Mouse (Mus musculus) left cerebral cortex, adult 18-20 months (tissue): ENCODE data around the gene Snap25. TPM values are rescaled to one million over a fixed set of nuclear protein-coding genes. Genes with fewer than 3 reads are reported as not detected.

Experiments
- DNase-seq, 2 experiments: peaks; one replicate each; pipeline ENCODE4 v3.0.0; 2021 to 2022; ENCODE audit warnings: low spot score in 2 of 2, mixed read lengths in 1 of 2
- long read RNA-seq, 2 experiments: library from polyadenylated mRNA; stranded (forward); transcript quantifications; one replicate each; pipeline ENCODE4 v2.0.0; 2021
- total RNA-seq, 2 experiments: library from RNA; stranded (reverse); gene quantifications; 2 replicates each; pipeline ENCODE4 v1.2.3; 2021

Gene Snap25
- total RNA-seq: 1,000 to 10,000 TPM; 3,274 to 3,529 TPM
- long read RNA-seq, experiment 1, transcript Snap25-201 (8 exons, 2,116 nt): major isoform, 2,946 of 3,616 reads
- long read RNA-seq, experiment 1, transcript Snap25-202 (8 exons, 1,014 nt): minor isoform, 362 of 3,616 reads
- long read RNA-seq, experiment 1, partial matches to known transcripts: 237 of 3,616 reads
- long read RNA-seq, experiment 1, other reads (novel, unspliced or antisense): 71 of 3,616 reads
- long read RNA-seq, experiment 2, transcript Snap25-202 (8 exons, 1,014 nt): minor isoform, 245 of 2,471 reads
- long read RNA-seq, experiment 2, transcript Snap25-201 (8 exons, 2,116 nt): major isoform, 1,993 of 2,471 reads
- long read RNA-seq, experiment 2, partial matches to known transcripts: 192 of 2,471 reads
- long read RNA-seq, experiment 2, other reads (novel, unspliced or antisense): 41 of 2,471 reads

DNA sequence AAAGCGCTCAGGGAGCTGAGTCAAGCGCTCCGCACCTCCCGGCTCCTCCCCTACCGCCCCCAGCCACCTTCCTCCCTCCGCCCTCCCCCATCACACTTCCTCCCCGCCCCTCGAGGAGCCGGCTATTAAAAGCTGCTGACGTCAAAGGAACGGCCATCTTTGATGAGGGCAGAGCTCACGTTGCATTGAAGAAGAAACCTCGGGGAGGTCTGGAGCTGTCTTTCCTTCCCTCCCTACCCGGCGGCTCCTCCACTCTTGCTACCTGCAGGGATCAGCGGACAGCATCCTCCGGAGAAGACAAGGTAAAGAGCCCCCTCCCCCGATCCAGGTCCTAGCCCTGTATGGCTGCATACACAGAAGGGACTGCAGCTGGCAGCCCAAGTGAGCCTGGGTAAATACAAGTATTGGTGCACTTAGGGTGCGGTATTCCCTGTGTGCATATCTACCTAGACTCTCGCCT lies at the start of gene Snap25:
Gene Snap25 (plus strand): TSS at position 155 of the 460 bp plus-strand sequence.
- peak; percentile 85 to 90 for DNase-seq

DNA sequence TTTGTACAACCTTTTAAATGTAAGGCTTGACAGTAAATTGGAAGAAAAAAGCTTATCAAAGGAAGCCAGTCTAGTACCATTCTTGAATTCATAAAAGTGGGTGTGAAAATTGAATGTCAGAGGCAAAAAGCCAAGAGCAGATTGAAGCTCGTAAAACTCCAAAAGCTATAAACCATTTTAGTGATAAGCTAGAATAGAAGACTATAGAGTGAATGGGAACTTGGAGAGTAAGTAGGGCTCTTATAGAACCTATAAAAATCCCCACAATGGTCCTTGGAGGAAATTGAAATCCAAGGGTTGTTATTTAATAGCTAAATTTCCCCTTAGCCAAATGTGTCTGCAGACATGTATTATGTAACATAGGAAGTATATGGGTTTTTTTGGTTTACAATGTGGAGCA lies 46.3 kb upstream of the Snap25 start:
- DNase-seq: no peak

- DNase-seq: peak in 1 of 2 experiments; percentile 33
Measured at GRCm38 (mm10) chr2:136669183-136669582, 44.1 kb upstream of the Snap25 start.

- no peak for DNase-seq
Measured at GRCm38 (mm10) chr2:136669665-136670064, 43.6 kb upstream of the Snap25 start.

- peak; percentile 59 to 67 for DNase-seq
Measured at GRCm38 (mm10) chr2:136670539-136671271, 42.5 kb upstream of the Snap25 start.

DNA sequence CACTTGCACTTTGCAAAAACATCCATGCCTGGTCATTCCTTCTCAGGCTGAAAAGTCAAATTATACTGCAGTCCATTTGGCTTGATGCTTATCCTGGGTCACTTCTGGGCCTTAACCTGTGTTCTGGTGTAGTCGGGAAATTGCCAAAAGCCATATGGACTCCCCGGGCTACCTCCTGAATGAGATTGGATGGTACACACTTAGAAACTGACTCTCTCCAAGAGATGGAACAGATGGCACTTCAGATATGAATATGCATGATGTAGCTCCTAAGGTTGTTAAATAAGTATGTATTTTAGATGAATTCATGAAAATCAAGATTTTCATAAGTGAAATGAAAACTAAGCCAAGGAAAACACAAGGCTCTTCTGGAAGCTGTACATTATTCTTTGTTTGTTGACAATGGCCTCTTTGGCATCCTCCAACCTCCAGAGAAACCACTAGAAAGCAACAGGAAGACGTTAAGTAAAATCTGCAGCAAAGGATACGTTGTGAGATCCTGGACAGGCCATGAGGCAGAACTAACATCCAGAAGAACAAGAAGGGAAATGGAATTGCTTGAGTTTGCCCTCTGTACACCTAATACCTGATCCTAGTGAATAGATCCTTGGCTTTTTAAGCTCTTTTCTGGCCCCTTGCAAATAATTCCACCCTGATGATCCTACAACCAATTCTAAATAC lies 39.0 kb upstream of the Snap25 start:
- peak in 1 of 2 experiments; percentile 25 for DNase-seq

- no peak for DNase-seq
Measured at GRCm38 (mm10) chr2:136676196-136676595, 37.1 kb upstream of the Snap25 start.

DNA sequence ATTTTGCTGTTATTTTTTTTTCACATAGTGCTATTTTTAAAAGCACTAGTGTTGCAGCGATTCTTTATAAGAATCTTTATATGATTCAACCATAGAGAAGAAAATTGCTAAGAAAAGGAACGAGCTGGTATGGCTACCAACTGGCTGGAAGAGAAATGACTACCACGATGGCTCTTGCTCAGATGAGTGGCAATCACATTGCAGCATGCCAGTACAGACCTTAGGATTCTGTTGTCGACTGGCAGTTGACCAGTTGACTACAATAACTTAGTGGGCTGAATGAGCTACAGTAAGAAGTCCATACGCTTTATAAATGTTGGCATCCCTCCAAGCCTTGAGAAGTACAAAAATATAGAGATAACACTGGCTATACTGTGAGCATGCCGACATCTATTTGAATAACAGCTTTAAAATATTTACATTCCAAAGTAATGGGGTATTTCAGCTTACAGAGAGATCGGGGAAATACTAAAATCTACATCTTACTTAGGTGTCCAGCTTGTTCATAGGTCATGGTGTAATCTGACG lies 36.3 kb upstream of the Snap25 start:
- DNase-seq: no peak

- peak; percentile 85 to 91 for DNase-seq
Measured at GRCm38 (mm10) chr2:136678321-136679161, 34.7 kb upstream of the Snap25 start.

DNA sequence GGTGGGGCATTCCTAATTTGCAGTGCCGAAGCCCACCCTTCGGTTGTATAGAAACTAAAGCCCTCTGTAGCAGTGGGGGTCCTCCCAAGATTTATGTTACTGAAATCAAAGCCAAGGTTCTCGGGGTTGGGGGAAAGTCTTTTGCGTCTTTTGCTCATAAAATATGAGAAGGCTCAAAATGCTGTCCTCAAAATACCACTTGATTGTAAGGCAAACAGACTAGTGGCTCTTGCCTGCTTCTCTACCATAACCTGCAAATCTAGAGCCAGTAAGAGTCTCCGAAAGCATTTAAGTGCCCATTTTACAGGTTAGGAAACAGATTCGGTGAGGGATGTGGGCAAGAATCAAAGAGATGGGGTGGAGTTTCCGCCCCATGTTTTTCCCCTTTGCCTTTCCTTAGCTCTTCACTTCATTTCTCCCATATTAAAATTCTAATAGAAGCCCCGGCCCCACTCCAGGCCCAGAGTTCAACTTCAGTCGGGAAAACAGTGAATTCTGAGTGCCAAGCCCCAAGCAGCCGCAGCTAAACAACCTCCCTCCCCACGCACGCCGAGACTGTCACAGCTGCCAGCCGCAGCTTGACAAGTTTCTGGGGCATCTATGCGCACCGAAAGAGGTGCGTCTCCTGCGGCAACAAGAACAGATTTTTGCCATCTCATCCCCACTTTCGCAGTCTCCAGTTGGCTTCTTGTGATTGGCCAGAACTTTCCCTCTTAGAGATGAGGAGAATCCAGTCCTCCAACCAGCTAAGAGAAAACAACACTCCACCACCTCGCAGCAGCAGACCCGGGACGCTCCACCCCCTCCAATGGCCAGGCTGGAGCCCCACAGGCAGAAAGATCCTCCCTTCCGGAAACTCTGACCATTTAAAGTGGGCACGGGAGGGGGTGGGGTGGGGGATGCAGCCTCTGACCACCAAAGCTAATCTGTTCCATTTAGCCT lies 33.7 kb upstream of the Snap25 start:
- peak; percentile 75 to 85 for DNase-seq

GRCm38 (mm10) chr2:136682146-136682860 lies 30.9 kb upstream of the Snap25 start:
- no peak for DNase-seq

- DNase-seq: no peak
Measured at GRCm38 (mm10) chr2:136686195-136686594, 27.1 kb upstream of the Snap25 start.

DNA sequence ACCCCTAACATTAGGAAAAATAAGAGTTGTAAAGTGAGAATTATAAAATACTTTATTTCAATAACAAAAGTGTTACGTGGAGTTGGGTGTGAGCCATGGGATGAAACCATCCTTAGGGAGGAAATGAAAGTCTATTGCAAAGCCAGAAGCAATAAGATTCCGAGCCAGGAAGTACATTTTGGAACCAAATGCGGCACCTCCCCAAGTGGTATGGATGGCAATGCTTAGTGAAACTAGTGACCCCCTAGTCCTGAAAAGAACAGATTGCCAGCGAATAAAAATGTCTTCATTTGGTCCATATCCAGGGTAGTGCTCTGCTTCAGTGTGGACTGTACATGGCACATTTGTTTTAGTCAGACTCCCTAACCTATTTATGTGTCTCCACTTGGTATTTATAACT lies 25.9 kb upstream of the Snap25 start:
- DNase-seq: no peak

GRCm38 (mm10) chr2:136689476-136689875 lies 23.8 kb upstream of the Snap25 start:
- no peak for DNase-seq

GRCm38 (mm10) chr2:136691681-136692080 lies 21.6 kb upstream of the Snap25 start:
- DNase-seq: no peak

- DNase-seq: no peak
Measured at GRCm38 (mm10) chr2:136699429-136700227, 13.6 kb upstream of the Snap25 start.

- DNase-seq: no peak
Measured at GRCm38 (mm10) chr2:136703376-136703775, 9.9 kb upstream of the Snap25 start.

- DNase-seq: no peak
Measured at GRCm38 (mm10) chr2:136711155-136711554, 2.1 kb upstream of the Snap25 start.
